Mouse (Mus musculus) brain, embryonic 14.5 days (tissue): ENCODE measurements around the gene Trim66. TPM values are rescaled to one million over a fixed set of nuclear protein-coding genes. Genes with fewer than 3 reads are reported as not detected.

Experiments
- DNase-seq: peaks from one replicate; pipeline ENCODE4 v3.0.0-alpha.2; 2011; ENCODE audit warnings: low read depth
- CTCF ChIP-seq: fragments of 200-500 bp; IDR thresholded peaks from 2 replicates; pipeline ENCODE4 v1.5.1; 2012; ENCODE audit warnings: inconsistent platforms, mild to moderate bottlenecking, moderate library complexity, borderline replicate concordance; ENCODE audit not compliant: insufficient read depth, insufficient read length; ENCODE audit errors: extremely low read depth
- POLR2A ChIP-seq: fragments of 200-500 bp; IDR thresholded peaks from 2 replicates; pipeline ENCODE4 v1.6.1; 2012; ENCODE audit warnings: mild to moderate bottlenecking, inconsistent platforms, borderline replicate concordance; ENCODE audit not compliant: poor library complexity, insufficient read depth, insufficient read length, severe bottlenecking; ENCODE audit errors: extremely low read depth
- polyA plus RNA-seq: library from polyadenylated mRNA; depleted of rRNA; stranded (reverse); fragments of >200 nt; gene quantifications from 2 replicates; pipeline ENCODE4 v1.2.3, GENCODE M21; 2012

Gene Trim66
- polyA plus RNA-seq, 1 experiment: 1.5 TPM

DNA sequence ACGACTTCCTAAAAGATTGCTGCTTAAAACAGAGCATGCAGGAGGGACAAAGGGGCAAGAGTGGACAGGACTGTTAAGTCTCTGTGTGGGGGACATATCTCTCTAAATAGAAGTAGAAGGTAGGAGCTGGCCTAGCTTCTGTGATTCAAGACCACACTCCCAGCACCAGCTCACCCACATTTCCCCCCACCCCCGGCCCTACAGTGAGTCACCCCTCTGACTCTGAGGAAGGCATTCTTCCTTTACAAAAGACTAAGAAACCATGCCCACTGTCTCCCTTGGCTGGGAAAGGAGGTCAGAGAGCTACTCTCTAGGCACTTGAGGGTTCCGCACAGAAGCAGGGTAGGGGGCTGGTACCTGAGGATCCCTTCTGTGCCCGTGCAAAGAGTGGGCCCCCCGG is 23.7 kb downstream of the Trim66 start:
- no peak for DNase-seq
- TF ChIP-seq CTCF (no peak), POLR2A (no peak)

DNA sequence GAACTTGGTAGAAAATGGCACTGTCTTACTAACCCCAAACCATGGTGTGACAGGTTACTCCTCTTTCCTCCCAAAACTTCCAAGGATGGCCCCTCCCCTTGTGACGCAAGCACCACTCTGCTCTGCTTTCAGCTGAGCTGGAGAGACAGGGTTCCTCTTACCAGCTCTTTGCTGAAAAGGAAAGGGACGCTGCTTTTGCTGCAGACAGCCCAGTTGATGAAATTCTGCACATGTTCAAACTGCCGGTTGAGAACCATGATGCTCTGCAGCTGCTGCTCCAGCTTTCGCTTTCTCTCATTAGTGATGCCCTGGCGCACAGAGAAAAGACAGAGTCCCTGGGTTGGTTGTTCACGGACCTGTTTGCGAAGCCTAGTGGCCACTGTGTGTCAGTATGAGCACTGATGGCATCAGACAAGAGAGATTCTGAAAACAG is 27.2 kb downstream of the Trim66 start:
- no peak for TF ChIP-seq POLR2A
- TF ChIP-seq CTCF: peak; percentile 44; the same call in 1 of the 2 replicates
- peak; percentile 60 for DNase-seq

DNA sequence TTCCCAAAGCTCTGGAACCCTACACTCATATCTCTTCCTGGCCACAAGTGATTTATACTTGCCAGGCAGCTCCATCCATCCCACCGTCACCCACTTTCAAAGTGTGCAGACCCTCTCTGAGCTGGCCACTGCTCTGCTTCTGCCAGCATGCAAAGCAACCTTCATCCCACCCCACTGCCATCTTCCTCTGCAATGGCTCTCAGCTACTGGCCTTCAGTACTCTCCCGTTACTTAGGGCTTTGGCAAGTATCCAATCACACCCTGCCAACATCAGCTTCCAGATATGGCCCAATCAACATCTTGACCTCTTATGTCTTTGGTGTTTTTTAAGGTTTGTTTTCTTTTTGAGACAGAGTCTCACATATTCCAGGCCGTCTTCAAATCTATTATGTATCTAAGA is 30.0 kb downstream of the Trim66 start:
- no peak for TF ChIP-seq POLR2A
- no peak for DNase-seq

DNA sequence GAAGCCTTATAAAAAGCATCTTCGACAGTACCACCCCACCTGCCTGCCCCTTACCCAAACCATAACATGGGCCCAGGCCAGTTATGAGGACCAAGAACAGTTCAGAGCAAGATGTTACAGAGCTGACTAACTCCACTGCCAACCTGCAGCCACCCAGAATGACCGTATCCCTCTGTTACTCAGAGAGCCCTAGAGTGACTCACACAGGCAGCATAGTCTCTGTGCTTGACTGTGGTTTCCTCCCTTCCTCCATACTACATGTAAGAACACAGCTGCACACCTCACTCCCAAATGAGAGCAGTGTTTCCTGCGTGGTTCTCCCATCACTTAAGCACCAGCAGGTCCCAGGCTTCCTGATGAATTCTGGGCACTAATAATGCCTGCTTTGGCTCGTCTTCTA is 37.2 kb downstream of the Trim66 start:
- TF ChIP-seq CTCF: no peak
- no peak for TF ChIP-seq POLR2A
- peak; percentile 9 for DNase-seq

DNA sequence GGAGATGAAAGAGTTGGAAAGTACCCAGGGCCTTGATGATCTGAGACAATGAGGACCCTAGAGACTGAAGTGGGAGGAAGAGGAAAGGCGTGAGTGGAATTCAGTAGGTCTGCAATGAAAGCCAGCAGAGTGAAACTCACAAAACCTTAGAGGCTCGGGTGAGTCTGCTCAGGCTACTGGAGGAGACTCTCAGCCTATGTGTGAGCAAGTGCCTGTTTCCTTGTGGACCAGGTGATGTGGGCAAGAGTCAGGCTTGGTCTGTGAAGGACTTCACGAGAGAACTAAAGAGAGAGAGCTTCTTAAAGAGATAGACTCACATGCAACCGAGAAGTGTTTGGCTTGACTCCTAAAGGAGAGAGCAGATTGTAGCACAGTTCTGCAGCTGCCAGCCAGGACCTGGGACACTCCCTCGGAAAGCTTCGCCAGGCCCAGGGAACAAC is 39.7 kb downstream of the Trim66 start:
- TF ChIP-seq POLR2A: no peak
- TF ChIP-seq CTCF: no peak
- DNase-seq: peak; percentile 45

DNA sequence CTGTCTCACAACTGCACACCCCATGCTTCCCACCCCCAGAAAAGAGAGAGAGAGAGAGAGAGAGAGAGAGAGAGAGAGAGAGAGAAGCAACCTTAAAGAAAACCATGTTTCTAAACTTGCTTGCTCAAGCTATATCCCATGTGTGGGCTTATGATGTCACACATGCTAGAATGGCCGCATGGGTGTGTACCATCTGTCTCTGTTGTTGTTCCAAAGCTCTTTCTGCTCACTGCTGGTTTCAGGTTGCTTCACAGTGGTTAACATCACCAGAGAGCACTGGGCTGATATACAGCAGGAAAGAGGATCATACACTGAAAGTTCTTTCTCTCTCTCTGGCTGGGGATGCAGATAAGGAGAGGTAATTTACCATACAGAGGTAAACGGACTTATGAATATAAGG is 40.3 kb downstream of the Trim66 start:
- no peak for TF ChIP-seq POLR2A
- DNase-seq: peak; percentile 27

DNA sequence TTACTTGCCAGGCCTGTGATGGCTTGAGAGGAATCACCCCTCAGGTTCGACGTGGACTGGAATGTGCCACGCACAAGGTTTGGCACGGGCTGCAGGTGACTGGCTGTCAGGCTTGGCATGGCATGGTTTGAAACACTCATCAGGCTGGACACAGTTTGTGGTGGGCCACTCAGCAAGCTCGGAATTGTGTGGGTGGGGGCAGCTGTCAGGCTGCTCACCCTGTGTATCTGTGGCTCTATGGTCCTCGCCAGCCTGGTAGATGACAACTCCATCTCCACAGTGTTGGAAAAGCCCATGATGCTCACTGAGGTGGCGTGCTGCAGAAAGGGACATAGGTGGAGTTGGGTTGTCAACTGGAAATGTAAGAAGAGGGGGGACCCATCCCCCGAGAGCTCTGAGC is 47.2 kb downstream of the Trim66 start:
- DNase-seq: no peak
- no peak for TF ChIP-seq POLR2A

DNA sequence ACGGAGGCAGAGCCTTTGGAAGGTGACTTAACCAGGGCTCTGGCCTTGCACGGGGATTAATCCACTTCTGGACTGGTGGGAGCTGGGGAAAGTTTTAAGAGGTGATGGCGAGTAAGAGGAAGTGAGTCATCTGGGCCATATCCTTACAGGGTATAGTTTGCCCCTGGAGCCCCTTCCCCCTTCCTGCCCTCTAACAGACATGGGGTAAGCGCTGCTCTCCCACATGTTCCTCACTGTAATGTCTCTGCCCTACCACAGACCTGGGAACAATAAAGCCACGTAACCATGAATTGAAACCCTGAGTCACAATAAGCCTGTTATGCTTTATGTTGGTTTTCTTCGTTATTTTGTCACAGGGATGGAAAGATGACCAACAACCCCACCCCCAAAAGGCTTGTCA is 51.4 kb downstream of the Trim66 start:
- TF ChIP-seq POLR2A (no peak), CTCF (no peak)
- DNase-seq: no peak

DNA sequence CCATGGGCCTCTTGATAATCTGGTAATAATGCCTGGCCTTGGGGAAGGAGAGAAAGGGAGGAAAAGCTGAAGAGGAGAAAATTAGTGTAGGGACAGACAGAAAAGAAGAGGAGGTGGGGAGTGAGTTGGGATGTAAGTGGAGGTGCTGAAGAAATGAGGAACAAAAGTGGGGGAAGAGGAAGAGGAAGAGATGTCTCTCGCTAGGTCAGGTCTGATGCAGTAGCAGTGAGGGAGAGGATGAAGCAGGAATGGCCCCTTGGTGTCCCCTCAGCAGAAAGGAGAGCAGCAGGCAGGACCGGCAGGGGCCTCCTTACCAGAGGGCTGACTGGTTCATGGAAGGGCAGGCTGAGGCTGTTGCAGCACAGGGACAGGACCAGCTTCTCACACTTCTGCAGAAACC is 52.2 kb downstream of the Trim66 start:
- TF ChIP-seq POLR2A: no peak
- TF ChIP-seq CTCF: no peak
- DNase-seq: no peak

DNA sequence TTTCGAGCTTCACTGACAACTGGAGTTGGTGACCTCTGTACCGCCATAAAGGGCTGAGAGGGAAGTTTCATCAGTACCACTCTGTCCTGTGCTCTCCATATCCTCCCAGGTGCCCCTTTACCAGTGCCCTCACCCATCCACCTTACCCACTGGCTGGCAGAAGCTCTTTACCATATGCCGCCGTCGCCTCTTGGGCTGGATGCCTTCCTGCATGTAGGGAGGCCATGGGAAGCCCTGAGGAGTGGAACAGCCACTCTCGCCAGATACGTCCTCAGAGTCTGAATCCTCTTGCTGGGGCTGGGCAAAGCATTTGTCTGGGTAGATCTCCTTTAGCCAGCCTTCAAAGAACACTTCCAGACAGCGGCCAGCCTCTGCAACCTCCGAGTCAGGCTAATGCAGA is 53.1 kb downstream of the Trim66 start:
- TF ChIP-seq POLR2A: no peak
- TF ChIP-seq CTCF: no peak
- DNase-seq: no peak

DNA sequence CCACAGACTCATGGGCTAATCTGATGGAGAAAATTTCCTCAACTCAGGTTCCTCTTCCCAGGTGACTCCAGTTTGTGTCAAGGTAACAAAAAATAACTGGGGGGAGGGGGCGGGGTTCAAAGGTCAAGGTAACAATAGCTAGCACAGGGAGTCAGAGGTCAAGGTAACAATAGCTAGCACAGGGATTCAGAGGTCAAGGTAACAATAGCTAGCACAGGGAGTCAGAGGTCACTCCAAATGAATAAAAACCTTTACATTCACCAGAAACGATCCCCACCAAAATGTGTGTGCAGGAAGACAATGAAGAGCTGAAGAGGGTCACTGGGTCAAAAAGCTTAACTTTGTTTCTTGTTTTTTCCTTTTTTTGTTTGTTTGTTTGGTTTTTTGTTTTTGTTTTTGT is 59.9 kb downstream of the Trim66 start:
- no peak for DNase-seq
- TF ChIP-seq CTCF (no peak), POLR2A (no peak)

DNA sequence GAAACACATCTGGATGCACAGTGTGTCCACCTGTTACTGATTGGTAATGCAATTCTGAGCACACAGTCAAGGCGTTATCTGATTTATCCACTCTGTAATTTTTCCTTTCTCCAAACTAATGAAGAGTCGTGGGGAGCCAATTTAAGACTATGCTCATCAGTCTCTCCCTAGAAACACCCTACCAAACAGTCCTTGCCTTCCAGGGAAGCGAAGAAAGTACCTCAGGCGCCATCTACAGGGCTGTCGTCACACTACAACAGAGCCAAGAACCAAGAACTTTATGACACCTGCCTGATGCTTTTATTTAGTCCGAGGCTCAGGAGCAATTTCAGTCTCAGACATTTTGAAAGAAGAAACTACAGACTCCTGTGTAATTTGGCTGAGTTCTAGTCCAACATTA is 62.9 kb downstream of the Trim66 start:
- peak; percentile 73 for DNase-seq
- TF ChIP-seq POLR2A (no peak), CTCF (peak; percentile 81)

DNA sequence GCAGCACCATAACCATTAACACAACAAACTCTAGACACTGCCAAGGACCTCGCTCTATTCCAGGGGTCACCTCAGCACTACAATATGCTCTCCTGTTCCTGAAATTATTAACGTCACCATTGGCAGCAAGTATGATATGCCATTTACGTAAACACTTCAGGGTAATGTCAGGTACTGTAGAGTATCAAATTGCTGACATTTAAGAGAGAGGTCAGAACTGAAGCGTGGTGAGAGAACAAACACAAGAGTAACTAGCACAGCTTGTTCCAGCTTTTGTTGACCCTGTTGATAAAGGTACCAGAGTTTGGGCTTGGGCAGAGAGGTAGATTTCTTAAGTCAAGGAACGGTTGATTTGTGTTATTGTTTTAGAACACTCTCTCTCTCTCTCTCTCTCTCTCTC is 65.2 kb downstream of the Trim66 start:
- DNase-seq: no peak
- TF ChIP-seq POLR2A (no peak), CTCF (no peak)

DNA sequence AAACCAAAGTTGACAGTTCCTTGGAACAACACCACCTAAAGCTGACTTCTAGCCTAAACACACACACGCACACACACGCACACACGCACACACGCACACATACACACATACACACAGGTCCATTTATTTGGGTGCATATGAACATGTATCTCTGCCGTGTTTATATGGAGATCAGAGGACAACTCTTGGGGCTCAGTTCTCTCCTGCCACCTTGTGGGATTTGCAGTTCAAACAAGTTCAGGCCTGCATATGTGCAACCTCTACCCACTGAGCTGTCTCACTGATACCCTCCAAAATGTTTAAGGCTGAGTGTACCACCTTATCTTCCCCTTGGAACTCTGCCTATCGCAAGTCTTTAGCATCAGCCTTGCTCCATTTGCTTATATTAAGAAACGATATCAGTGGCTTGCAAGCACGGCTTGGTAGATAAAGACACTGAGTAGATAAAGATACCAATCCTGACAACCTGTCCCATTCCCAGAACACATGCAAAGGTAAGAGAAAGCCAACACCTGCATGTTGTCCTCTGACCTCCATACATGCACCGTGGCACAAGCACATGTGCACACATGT is 67.2 kb downstream of the Trim66 start:
- TF ChIP-seq POLR2A: no peak
- peak; percentile 8; the same call in 1 of the 2 replicates for TF ChIP-seq CTCF

DNA sequence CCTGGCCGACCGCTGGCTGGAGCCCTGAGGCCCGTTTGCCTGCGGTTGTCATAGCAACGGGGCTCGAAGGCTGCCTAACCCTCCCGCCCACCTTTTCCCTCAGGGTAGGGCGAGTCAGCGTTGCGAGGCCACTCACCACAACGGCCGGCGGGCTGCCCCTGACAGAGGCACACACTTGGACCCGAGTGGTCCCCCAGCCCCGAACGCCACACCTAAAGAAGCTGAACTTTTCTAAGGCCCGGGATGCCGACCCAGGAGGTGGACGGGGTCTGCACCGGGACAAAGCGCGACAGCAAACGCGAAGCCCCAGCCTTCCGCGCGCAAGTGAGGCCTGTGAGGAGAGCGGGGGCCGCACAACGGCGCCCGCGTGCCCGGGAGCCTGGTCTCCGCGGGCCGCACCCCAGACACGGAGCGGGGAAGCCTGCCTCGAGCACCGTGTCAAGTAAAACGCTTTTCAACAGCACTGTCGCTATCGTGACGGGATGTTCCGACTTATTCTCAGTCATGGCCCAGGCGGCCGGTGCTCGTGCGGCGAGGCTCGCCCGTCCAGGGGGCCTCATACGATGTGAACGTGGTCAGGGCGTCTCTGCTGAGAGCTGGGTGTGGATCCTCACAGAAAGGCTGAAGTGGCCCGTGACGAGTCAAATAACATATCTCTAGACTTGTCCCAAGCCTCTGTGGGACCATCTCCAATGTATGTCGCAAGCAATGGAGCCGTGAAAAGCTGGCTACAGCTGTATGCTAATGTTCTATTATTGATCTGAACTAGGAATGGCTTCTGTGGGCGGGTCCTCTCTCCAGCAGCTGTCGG is 68.9 kb downstream of the Trim66 start, which contains the start of gene Stk33:
Gene Stk33 (minus strand): TSS at position 301 of the 811 bp plus-strand sequence.
- DNase-seq: peak; percentile 86
- no peak for TF ChIP-seq CTCF
- TF ChIP-seq POLR2A: 0 out of 2 replicates have a peak, but pooled peaks have one; percentile 15

More for the DNA sequence above, 67.2 kb downstream of the Trim66 start:
- DNase-seq: peak; percentile 60
